Comparison of ENCODE assay signal across 29 mouse cellular contexts in genomic region chr6:50214711-50215372, GRCm38 (mm10). TPM values are rescaled to one million over a fixed set of nuclear protein-coding genes. Genes with fewer than 3 reads are reported as not detected.
DNase-seq lines count a peak whose midpoint lies in the region; ATAC-seq and TF ChIP-seq lines count a peak whose summit lies in the region.
"Had no signal": no experiment of that assay in that cellular context is flagged by ENCODE, and none has a peak within 500 bp of the region (broad histone marks: within the 10 kb centered on the region; RNA-seq: fewer than 3 reads in every experiment).

No protein-coding gene starts in this region.

- H3K36me3 ChIP-seq in kidney, embryonic 16.5 days (ENCODE audit: insufficient read depth, low read length) = 0 out of 2 replicates have a peak, but pooled peaks cover 3% of the 10 kb centered on the region
- no peaks in the 10 kb centered on the region for H3K36me3 ChIP-seq in kidney, adult 2 months (ENCODE audit: control insufficient read depth, insufficient read depth, low read length)
- H3K36me3 ChIP-seq: forebrain, embryonic 15.5 days; intestine, embryonic 15.5 days; liver, embryonic 12.5 days; midbrain, embryonic 15.5 days had no signal

- no peak for TF ChIP-seq POLR2A in bone marrow macrophage, adult 2 months (IDR thresholded peaks at IDR 0.05; ENCODE audit: borderline replicate concordance, low read depth, low read length)
- no peak for TF ChIP-seq POLR2A in kidney, adult 2 months (IDR thresholded peaks at IDR 0.05; ENCODE audit: low read depth, low read length)

- DNase-seq in kidney, adult 11 months = peak; percentile 45
- DNase-seq in kidney, adult 2 months = peak; percentile 81
- DNase-seq in kidney, postnatal 14 days = peak; percentile 42
- DNase-seq in cerebellum, postnatal 10 days = no peak
- DNase-seq in right cerebral cortex, postnatal 14 days = no peak
- DNase-seq: cerebellum, adult 2 months; cerebellum, postnatal 25 days; gastrocnemius, adult 2 months; gastrocnemius, postnatal 36 days; heart, adult 2 months; heart, postnatal 36 days; lung, adult 18-20 months; right cerebral cortex, postnatal 4 days; thymus, adult 18-20 months; thymus, postnatal 25 days had no signal

- no peak for ATAC-seq in kidney, embryonic 16.5 days (ENCODE audit: low FRiP score, low TSS enrichment)
- ATAC-seq in megakaryocyte, adult 5-6 weeks (ENCODE audit: poor library complexity, severe bottlenecking) = no peak
- ATAC-seq: forebrain, embryonic 15.5 days; hindbrain, postnatal 0 days; intestine, embryonic 15.5 days; liver, embryonic 12.5 days; lung, postnatal 0 days; midbrain, embryonic 15.5 days; Patski had no signal

- no peaks in the 10 kb centered on the region for H3K27me3 ChIP-seq in kidney, embryonic 16.5 days (ENCODE audit: insufficient read depth, low read length)
- no peaks in the 10 kb centered on the region for H3K27me3 ChIP-seq in kidney, adult 2 months (replicated peaks; ENCODE audit: control insufficient read depth, insufficient read depth, low read length)
- H3K27me3 ChIP-seq: forebrain, embryonic 15.5 days; hindbrain, embryonic 12.5 days; intestine, embryonic 15.5 days; liver, embryonic 12.5 days; midbrain, embryonic 15.5 days; neural tube, embryonic 15.5 days; Patski had no signal

- H3K27ac ChIP-seq in kidney, embryonic 16.5 days (ENCODE audit: low read length) = no peak overlapping the region
- H3K27ac ChIP-seq in bone marrow macrophage, adult 2 months (ENCODE audit: insufficient read depth, low read depth, low read length) = peak overlapping the region; percentile 15; the same call in 1 of the 2 replicates
- H3K27ac ChIP-seq in kidney, adult 2 months (ENCODE audit: insufficient read depth, low read depth, low read length) = peak overlapping the region; percentile 84
- H3K27ac ChIP-seq: forebrain, embryonic 15.5 days; gastrocnemius, adult 2 months; heart, adult 2 months; hindbrain, embryonic 12.5 days; hindbrain, postnatal 0 days; intestine, embryonic 15.5 days; liver, embryonic 12.5 days; macrophage; midbrain, embryonic 15.5 days; neural tube, embryonic 15.5 days; stomach, postnatal 0 days had no signal

- no peak overlapping the region for H3K4me2 ChIP-seq in kidney, embryonic 16.5 days (replicated peaks; ENCODE audit: low read depth, low read length)
- H3K4me2 ChIP-seq: forebrain, embryonic 15.5 days; hindbrain, embryonic 12.5 days; intestine, embryonic 15.5 days; liver, embryonic 12.5 days; midbrain, embryonic 15.5 days; neural tube, embryonic 15.5 days had no signal

- no peaks in the 10 kb centered on the region for H3K9me3 ChIP-seq in kidney, embryonic 16.5 days (ENCODE audit: low read length)
- H3K9me3 ChIP-seq: forebrain, embryonic 15.5 days; hindbrain, embryonic 12.5 days; intestine, embryonic 15.5 days; liver, embryonic 12.5 days; midbrain, embryonic 15.5 days; neural tube, embryonic 15.5 days had no signal

- H3K4me3 ChIP-seq in kidney, embryonic 16.5 days (ENCODE audit: low read length) = no peak overlapping the region
- no peak overlapping the region for H3K4me3 ChIP-seq in bone marrow macrophage, adult 2 months (ENCODE audit: insufficient read depth, low read length)
- H3K4me3 ChIP-seq in kidney, adult 2 months (ENCODE audit: insufficient read depth, low read depth, low read length) = no peak overlapping the region
- H3K4me3 ChIP-seq: forebrain, embryonic 15.5 days; gastrocnemius, adult 2 months; heart, adult 2 months; hindbrain, embryonic 12.5 days; intestine, embryonic 15.5 days; liver, embryonic 12.5 days; midbrain, embryonic 15.5 days; neural tube, embryonic 15.5 days had no signal

- no peak for TF ChIP-seq CTCF in bone marrow macrophage, adult 2 months (IDR thresholded peaks at IDR 0.05; ENCODE audit: low read depth, low read length)
- TF ChIP-seq CTCF in kidney, adult 2 months (conservative IDR thresholded peaks at IDR 0.05; ENCODE audit: insufficient read depth, insufficient read length, low read depth, low read length) = no peak

- 51% methylated on average over 2 of the region's 2 CpGs for WGBS in kidney, embryonic 16.5 days
- WGBS in kidney, adult 2 months = 21% methylated on average over 2 of the region's 2 CpGs

- no peak overlapping the region for H3K9ac ChIP-seq in kidney, embryonic 16.5 days (replicated peaks; ENCODE audit: low read length)
- H3K9ac ChIP-seq: forebrain, embryonic 15.5 days; hindbrain, embryonic 12.5 days; intestine, embryonic 15.5 days; liver, embryonic 12.5 days; midbrain, embryonic 15.5 days; neural tube, embryonic 15.5 days had no signal

- peaks cover 8% of the 10 kb centered on the region for H3K4me1 ChIP-seq in kidney, embryonic 16.5 days (ENCODE audit: insufficient read depth, low read length)
- H3K4me1 ChIP-seq in bone marrow macrophage, adult 2 months (ENCODE audit: control insufficient read depth, insufficient read depth, low read length) = peaks cover 16% of the 10 kb centered on the region
- H3K4me1 ChIP-seq in kidney, adult 2 months (ENCODE audit: control insufficient read depth, insufficient read depth, low read length) = peaks cover 24% of the 10 kb centered on the region
- H3K4me1 ChIP-seq: forebrain, embryonic 15.5 days; hindbrain, embryonic 12.5 days; intestine, embryonic 15.5 days; liver, embryonic 12.5 days; midbrain, embryonic 15.5 days; neural tube, embryonic 15.5 days had no signal

RNA-seq across cellular contexts. Expression of gene Gsdme, which starts 48.8 kb away (rescaled TPM):
- 55.3 and 58.0 TPM in 2 replicates for polyA plus RNA-seq in kidney, embryonic 16.5 days (2015; fragmentation: Nextera tagmentation; extraction: Ambion mirVana)
- polyA plus RNA-seq in bone marrow macrophage, adult 2 months (2012; ENCODE audit: insufficient read depth, insufficient read length, missing spikeins) = 10.7 and 11.4 TPM in 2 replicates
- 4.5 and 5.4 TPM in 2 replicates for polyA plus RNA-seq in kidney, adult 2 months (2012; rRNA removed)
- total RNA-seq in megakaryocyte, adult 5-6 weeks (2015) = 17.1 and 17.9 TPM in 2 replicates
- 18.6 and 31.3 TPM in 2 replicates for total RNA-seq in megakaryocyte, adult 5-6 weeks (2017)

Comparison
In these comparisons a context has a peak if more than half of its experiments do, and no peak if none do; other contexts are left out.
1. DNase-seq: peak in kidney, adult 11 months (single experiment), kidney, adult 2 months (single experiment) and kidney, postnatal 14 days (single experiment); none in cerebellum, postnatal 10 days (0 of 2) and right cerebral cortex, postnatal 14 days (single experiment).